Mouse (Mus musculus): Measurements from ENCODE around the gene Npas1. TPM values are rescaled to one million over a fixed set of nuclear protein-coding genes. Genes with fewer than 3 reads are reported as not detected.
A peak's percentile ranks its signal among the peaks of the same experiment; 100 is the strongest.

Npas1 gene
- total RNA-seq, 2 experiments from 2014 or later, result not detected

GRCm38 (mm10) chr7:16472116-16472709 is 5.3 kb downstream of the Npas1 start:
- ATAC-seq (replicated peaks; ENCODE audit: poor library complexity), result no peak

DNA sequence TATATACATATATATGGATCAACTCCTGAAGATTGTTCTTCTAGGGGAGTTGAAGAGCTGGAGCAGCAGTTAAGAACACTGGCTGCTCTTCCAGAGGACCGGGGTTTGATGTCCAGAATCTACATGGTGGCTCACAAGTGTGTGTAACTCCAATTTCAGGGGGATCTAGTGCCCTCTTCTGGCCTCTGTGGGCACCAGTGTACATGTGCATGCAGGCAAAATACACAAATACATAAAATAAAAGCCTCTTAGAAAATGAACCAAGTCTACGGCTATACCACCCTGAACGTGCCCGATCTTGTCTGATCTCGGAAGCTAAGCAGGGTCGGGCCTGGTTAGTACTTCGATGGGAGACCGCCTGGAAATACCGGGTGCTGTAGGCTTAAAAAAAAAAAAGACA is 6.0 kb downstream of the Npas1 start:
- ATAC-seq (replicated peaks; ENCODE audit: poor library complexity), result peak; percentile 63

- ATAC-seq (replicated peaks; ENCODE audit: poor library complexity), result no peak
Measured at GRCm38 (mm10) chr7:16468115-16468514, 9.4 kb downstream of the Npas1 start.

GRCm38 (mm10) chr7:16466565-16466964 is 11.0 kb downstream of the Npas1 start:
- peak; percentile 67 for ATAC-seq (replicated peaks; ENCODE audit: poor library complexity)

DNA sequence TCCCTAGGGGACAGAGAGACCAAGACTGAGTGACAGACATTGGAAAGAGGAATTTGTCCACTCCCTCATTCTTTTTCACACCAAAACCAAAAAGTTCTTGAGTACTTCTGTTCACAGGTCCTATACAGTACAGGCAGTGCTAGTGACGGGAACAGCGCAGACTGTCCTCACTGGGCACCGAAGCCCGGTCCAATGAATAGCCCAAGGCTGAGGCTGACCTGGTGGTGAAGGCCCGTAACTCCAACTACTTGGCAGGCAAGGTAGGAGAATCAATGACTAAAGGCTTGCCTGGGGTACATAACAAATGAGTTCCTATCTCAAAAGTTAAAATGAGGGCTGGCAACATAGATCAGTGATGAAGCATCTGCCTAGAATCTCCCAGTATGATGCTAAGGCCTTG is 12.0 kb downstream of the Npas1 start:
- no peak for ATAC-seq (replicated peaks; ENCODE audit: poor library complexity)

- peak; percentile 57 for ATAC-seq (replicated peaks; ENCODE audit: poor library complexity)
Measured at GRCm38 (mm10) chr7:16465160-16465559, 12.4 kb downstream of the Npas1 start.

DNA sequence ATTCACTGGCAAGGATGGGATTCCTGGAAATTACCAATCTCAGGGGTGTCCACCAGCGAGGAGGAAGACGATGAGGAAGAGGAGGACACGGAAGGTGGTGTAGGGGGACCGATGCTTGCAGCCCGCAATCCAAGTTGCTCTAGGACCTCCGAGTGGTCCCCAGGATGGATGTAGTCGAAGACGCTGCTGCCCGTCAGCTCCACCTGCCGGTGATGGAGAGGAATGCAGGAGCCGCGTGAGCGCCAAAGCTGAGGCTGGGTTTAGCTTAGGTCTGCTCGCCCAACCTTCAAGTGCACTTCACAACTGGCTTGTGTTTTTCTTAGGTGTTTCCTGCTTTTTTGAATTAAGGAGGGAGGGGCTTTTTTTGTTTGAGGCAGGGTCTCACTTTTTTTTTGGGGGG is 14.3 kb downstream of the Npas1 start:
- peak; percentile 89 for ATAC-seq (replicated peaks; ENCODE audit: poor library complexity)

GRCm38 (mm10) chr7:16461705-16462104 is 15.8 kb downstream of the Npas1 start:
- ATAC-seq (replicated peaks; ENCODE audit: poor library complexity), result no peak

- ATAC-seq (replicated peaks; ENCODE audit: poor library complexity), result no peak
Measured at GRCm38 (mm10) chr7:16461151-16461550, 16.4 kb downstream of the Npas1 start.

DNA sequence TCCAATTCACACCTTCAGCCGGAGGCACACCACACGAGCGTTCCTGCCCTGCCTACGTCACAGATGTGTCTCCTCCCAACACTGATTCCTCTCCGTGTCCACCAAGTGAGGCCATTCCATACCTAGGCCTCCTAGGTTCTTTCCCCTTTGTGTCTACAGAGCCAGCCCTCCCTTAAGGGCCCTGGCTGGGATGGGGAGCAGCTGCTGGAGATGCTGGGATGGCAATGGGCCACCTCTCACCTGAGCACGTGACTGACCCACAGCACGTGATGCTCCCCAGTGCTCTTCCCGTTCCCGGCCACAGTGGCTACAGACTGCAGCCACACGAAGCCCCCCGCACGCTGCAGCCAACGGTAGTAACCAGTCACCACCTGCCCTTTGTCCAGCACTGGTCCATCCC is 17.0 kb downstream of the Npas1 start:
- ATAC-seq (replicated peaks; ENCODE audit: poor library complexity), result no peak

DNA sequence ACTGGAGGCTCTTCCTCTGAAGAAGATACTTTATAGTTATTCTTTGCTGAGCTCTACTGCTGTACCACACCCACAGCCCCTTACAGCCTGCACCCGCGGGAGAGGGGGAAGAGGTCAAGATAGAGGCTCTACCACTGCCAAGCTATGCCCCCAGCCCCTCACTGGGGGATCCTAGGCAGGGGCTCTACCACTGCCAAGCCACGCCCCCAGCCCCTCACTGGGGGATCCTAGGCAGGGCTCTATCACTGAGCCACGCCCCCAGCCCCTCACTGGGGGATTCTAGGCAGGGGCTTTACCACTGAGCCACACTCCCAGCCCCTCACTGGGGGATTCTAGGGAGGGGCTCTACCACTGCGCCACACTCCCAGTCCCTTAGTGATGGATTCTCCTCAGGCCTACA is 21.2 kb downstream of the Npas1 start:
- no peak for ATAC-seq (replicated peaks; ENCODE audit: poor library complexity)

GRCm38 (mm10) chr7:16455016-16455415 is 22.5 kb downstream of the Npas1 start:
- no peak for ATAC-seq (replicated peaks; ENCODE audit: poor library complexity)

DNA sequence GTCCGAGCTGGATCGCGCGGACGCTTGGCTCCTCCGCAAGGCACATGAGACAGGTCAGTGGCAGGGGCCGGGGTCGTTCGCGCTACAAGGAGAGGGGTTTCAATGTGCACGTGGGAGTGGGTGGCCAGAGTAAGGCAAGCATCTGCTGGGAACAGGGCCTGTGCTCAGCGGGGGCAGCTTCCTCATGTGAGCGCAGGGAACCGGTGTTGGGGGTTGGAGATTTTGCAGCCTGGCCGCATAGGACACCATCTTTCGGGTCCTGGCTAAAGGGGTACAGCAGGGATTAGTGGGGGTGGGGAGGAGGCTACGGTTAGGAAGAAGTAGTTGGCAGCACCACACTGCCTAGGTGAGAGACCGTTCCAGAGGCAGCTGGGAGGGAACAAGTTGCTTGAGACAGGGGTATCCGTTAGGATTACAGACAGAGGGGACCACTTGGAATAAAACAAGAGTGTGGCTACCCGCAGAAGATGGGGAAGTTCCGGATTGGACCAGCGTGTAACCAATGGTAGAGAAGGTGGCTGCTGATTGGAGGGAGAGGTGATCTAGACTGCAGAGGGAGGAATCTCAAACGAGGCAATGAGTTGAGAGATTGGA is 24.3 kb downstream of the Npas1 start:
- ATAC-seq (replicated peaks; ENCODE audit: poor library complexity), result peak; percentile 72

GRCm38 (mm10) chr7:16452587-16453073 is 24.9 kb downstream of the Npas1 start, which contains the start of gene Tmem160:
Tmem160 (plus strand) TSS chr7:16452779.
- peak; percentile 98 for ATAC-seq (replicated peaks; ENCODE audit: poor library complexity)

GRCm38 (mm10) chr7:16451656-16452055 is 25.9 kb downstream of the Npas1 start:
- ATAC-seq (replicated peaks; ENCODE audit: poor library complexity), result no peak

DNA sequence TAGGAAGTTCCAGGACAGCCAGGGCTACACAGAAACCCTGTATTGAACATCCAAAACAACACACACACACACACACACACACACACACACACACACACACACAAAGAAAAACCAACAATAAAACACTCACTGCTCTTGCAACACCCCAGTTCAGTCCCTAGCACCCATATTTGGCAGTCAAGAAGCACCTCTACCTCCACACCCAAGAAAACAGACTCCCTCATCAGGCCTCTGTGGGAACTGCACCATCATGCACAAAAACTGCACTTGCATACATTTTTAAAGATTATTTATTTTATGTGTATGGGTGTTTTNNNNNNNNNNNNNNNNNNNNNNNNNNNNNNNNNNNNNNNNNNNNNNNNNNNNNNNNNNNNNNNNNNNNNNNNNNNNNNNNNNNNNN is 36.3 kb downstream of the Npas1 start:
- ATAC-seq (replicated peaks; ENCODE audit: poor library complexity), result peak; percentile 93

DNA sequence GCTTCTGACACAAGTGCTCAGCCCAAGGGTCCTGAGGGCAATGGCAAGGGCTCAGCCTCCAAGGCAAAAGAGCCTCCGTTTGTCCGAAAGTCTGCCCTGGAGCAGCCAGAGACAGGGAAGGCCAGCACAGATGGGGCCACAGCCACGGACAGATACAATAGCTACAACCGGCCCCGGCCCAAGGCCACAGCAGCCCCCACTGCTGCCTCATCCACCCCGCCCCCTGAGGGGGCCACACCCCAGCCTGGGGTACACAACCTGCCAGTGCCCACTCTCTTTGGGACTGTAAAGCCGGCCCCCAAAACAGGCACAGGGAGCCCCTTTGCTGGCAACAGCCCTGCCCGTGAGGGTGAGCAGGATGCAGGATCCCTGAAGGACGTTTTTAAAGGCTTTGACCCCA is 42.4 kb downstream of the Npas1 start:
- no peak for ATAC-seq (replicated peaks; ENCODE audit: poor library complexity)

DNA sequence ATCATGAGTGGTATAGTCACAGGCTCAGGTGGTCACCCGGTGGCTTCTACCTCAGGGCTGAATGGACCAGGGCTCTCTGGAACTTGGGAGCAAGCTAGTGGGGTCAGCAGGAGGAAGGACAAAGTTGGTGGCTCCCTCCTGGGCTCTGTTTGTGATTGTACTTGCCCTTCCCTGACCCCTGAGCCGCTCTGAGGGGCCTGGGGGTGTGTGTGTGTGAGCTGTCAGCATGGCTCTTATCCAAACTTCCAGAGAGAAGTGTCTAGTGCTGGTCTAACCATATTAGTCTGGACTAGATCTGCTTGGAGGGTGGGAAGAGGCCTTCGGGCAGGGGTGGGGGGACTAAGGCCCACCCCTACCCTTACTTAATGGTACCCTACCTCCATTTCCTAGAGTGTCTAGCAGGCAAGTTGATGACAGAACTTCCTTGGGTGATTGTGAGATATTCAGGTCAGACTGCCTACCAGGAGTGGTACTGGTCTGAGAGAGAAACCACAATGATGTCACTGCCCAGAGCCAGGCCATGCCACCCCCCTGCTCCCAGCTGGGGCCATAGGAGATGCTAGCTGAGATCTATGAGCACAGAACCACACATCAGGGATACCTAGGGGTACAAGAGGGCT is 44.1 kb downstream of the Npas1 start:
- no peak for ATAC-seq (replicated peaks; ENCODE audit: poor library complexity)

GRCm38 (mm10) chr7:16426129-16426729 is 51.3 kb downstream of the Npas1 start:
- peak; percentile 87 for ATAC-seq (replicated peaks; ENCODE audit: poor library complexity)

GRCm38 (mm10) chr7:16425721-16426120 is 51.8 kb downstream of the Npas1 start:
- no peak for ATAC-seq (replicated peaks; ENCODE audit: poor library complexity)

DNA sequence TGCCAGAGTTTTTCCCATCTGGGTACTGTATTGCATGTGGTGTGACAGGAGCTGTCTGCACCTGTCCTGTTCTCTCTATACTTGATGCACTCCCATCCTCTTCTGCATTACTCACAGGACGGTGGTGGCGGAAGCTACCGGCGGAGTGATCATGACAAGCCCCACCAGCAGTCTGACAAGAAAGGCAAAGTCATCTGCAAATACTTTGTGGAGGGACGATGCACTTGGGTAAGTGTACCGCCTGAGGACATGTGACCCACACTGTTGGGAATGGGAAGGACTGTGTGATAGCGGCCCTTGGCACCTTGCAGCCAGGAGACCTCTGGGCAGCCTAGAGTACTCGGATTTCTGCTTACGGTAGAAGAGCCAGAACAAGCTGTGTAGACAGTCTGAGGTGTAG is 53.8 kb downstream of the Npas1 start:
- ATAC-seq (replicated peaks; ENCODE audit: poor library complexity), result no peak

Measured in megakaryocyte progenitor cell, adult 5-6 weeks (primary cell).